Mouse (Mus musculus): ENCODE measurements around the gene Slc18a3. TPM values are rescaled to one million over a fixed set of nuclear protein-coding genes. Genes with fewer than 3 reads are reported as not detected.

Slc18a3 gene
- polyA plus RNA-seq, 1 experiment from 2014 or later, result 0.05 TPM

- Histone ChIP-seq H3K4me2 (no peak overlapping the region), H3K4me1 (no peaks in the 10 kb centered on the region), H3K9ac (no peak overlapping the region), H3K9me3 (replicated peaks) (no peaks in the 10 kb centered on the region), H3K27me3 (replicated peaks) (peaks cover 28% of the 10 kb centered on the region; the same call in 1 of the 2 replicates), H3K4me3 (no peak overlapping the region), H3K27ac (no peak overlapping the region), H3K36me3 (no peaks in the 10 kb centered on the region)
- ATAC-seq, result no peak
- 21% methylated on average over 8 of the region's 8 CpGs for WGBS (ENCODE audit: insufficient replicate concordance)
These were observed 21.2 kb downstream of the Slc18a3 start for GRCm38 (mm10) chr14:32443446-32443845.

DNA sequence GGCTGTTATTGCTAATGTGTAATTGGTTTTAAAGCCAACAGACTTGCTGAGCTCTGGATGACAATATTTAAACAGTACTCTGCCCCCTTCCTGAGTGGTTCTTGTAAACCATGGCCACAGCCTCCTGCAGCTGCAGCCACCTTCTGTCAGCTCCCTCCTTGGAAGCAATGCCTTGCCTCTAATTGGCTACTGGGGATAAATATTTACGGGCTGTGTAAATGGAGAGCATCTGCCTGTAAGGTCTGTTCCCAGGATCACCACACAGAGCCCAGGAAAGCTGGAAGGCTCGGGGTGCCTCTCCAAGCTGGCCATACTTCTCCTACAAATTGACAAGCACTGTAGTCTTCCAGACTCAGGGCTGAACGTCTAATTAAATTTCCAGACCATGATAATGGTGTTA lies 24.9 kb downstream of the Slc18a3 start:
- H3K4me1 ChIP-seq, result no peaks in the 10 kb centered on the region
- H3K27ac ChIP-seq, result no peak overlapping the region
- 32% methylated on average over 3 of the region's 3 CpGs for WGBS (ENCODE audit: insufficient replicate concordance)
- H3K4me3 ChIP-seq, result no peak overlapping the region
- H3K36me3 ChIP-seq, result no peaks in the 10 kb centered on the region
- H3K27me3 ChIP-seq (replicated peaks), result peaks cover 30% of the 10 kb centered on the region; the same call in 1 of the 2 replicates
- H3K9ac ChIP-seq, result no peak overlapping the region
- no peak for ATAC-seq
- H3K4me2 ChIP-seq, result no peak overlapping the region
- no peaks in the 10 kb centered on the region for H3K9me3 ChIP-seq (replicated peaks)

DNA sequence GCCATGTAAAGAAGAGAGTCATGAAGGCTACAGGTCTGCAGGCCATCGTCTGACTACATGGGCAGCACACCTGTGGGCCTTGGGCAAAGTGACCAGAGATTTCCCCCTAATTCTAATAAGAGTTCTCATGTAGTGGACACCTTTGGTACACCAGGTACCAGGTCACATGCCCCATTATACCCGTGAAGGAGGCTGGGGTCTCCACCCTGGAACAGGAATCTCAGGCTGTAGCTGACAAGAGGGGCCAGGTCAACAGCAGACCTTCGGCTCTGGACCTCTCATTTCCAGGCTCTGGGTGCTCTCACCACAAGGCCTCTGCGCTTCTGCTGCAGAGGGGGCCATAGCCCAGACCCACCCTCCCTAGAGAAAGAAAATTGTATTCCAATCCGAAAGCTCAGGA lies 25.3 kb downstream of the Slc18a3 start:
- no peak overlapping the region for H3K27ac ChIP-seq
- no peak overlapping the region for H3K4me3 ChIP-seq
- ATAC-seq, result no peak
- H3K27me3 ChIP-seq (replicated peaks), result peaks cover 26% of the 10 kb centered on the region; the same call in 1 of the 2 replicates
- H3K9ac ChIP-seq, result no peak overlapping the region
- no peaks in the 10 kb centered on the region for H3K36me3 ChIP-seq
- 50% methylated on average over 5 of the region's 5 CpGs for WGBS (ENCODE audit: insufficient replicate concordance)
- no peak overlapping the region for H3K4me2 ChIP-seq
- H3K4me1 ChIP-seq, result no peaks in the 10 kb centered on the region
- H3K9me3 ChIP-seq (replicated peaks), result no peaks in the 10 kb centered on the region

GRCm38 (mm10) chr14:32437352-32437793 lies 27.3 kb downstream of the Slc18a3 start:
- Histone ChIP-seq H3K27me3 (replicated peaks) (0 out of 2 replicates have a peak, but pooled peaks cover 13% of the 10 kb centered on the region), H3K27ac (no peak overlapping the region), H3K4me3 (no peak overlapping the region), H3K9me3 (replicated peaks) (no peaks in the 10 kb centered on the region), H3K36me3 (no peaks in the 10 kb centered on the region), H3K9ac (no peak overlapping the region), H3K4me1 (no peaks in the 10 kb centered on the region), H3K4me2 (no peak overlapping the region)
- WGBS (ENCODE audit: insufficient replicate concordance), result 46% methylated on average over 5 of the region's 5 CpGs
- no peak for ATAC-seq

DNA sequence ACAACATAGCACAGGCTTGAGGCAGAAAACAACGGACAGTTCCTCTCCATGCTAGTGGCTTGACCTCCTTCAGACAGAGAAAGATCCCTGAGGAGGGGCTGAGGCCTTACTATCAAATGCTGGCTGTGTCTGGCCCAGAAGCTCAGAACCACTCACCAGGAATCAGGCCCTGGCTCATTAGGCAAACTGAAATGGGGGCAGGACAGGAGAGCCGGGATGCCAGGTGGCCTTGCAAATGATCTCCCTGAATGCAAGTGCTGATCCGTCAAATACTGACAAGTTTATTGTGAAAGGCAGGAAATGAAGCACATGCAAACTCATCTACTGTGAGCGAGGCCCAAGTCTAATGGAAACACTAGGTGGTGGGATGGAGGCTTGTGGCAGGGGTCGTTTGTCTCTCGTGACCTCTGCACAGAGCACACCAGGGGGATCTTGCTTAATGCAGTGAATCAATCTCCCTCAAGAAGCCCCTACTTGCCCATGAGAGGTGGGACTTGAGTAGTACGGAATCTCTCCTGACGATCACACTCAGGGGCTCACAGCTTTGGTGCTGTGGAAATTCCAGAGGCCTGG lies 35.5 kb downstream of the Slc18a3 start:
- Histone ChIP-seq H3K36me3 (no peaks in the 10 kb centered on the region), H3K27ac (no peak overlapping the region), H3K27me3 (replicated peaks) (0 out of 2 replicates have a peak, but pooled peaks cover 6% of the 10 kb centered on the region), H3K4me1 (no peaks in the 10 kb centered on the region), H3K4me2 (no peak overlapping the region), H3K4me3 (no peak overlapping the region), H3K9ac (no peak overlapping the region), H3K9me3 (replicated peaks) (no peaks in the 10 kb centered on the region)
- ATAC-seq, result no peak
- whole genome bisulfite sequencing (ENCODE audit: insufficient replicate concordance), result 51% methylated on average over 8 of the region's 8 CpGs

- no peak overlapping the region for H3K9ac ChIP-seq
- no peaks in the 10 kb centered on the region for H3K9me3 ChIP-seq (replicated peaks)
- H3K4me1 ChIP-seq, result no peaks in the 10 kb centered on the region
- H3K4me3 ChIP-seq, result no peak overlapping the region
- peaks cover 12% of the 10 kb centered on the region for H3K27me3 ChIP-seq (replicated peaks)
- no peak overlapping the region for H3K27ac ChIP-seq
- 75% methylated on average over 7 of the region's 7 CpGs for WGBS (ENCODE audit: insufficient replicate concordance)
- H3K4me2 ChIP-seq, result no peak overlapping the region
- H3K36me3 ChIP-seq, result no peaks in the 10 kb centered on the region
- ATAC-seq, result no peak
These were observed 40.7 kb downstream of the Slc18a3 start for GRCm38 (mm10) chr14:32423946-32424345.

- peaks cover 10% of the 10 kb centered on the region for H3K27me3 ChIP-seq (replicated peaks)
- no peak overlapping the region for H3K4me2 ChIP-seq
- H3K4me3 ChIP-seq, result no peak overlapping the region
- WGBS (ENCODE audit: insufficient replicate concordance), result 73% methylated on average over 11 of the region's 11 CpGs
- no peaks in the 10 kb centered on the region for H3K4me1 ChIP-seq
- H3K36me3 ChIP-seq, result no peaks in the 10 kb centered on the region
- no peak for ATAC-seq
- H3K9me3 ChIP-seq (replicated peaks), result no peaks in the 10 kb centered on the region
- no peak overlapping the region for H3K9ac ChIP-seq
- H3K27ac ChIP-seq, result no peak overlapping the region
These were observed 45.9 kb downstream of the Slc18a3 start for GRCm38 (mm10) chr14:32418747-32419146.

Other genes starting within 250 kb of the Slc18a3 start
- 2.9 and 3.6 TPM in 2 replicates for gene Ogdhl, start 142.8 kb downstream of the Slc18a3 start, polyA plus RNA-seq (2016; fragmentation: Nextera tagmentation; extraction: Ambion mirVana)
- not detected in 2 replicates for gene 1700024G13Rik, start 76.5 kb downstream of the Slc18a3 start, polyA plus RNA-seq (2016; fragmentation: Nextera tagmentation; extraction: Ambion mirVana)
- not detected in 2 replicates for gene Chat, start 1.1 kb upstream of the Slc18a3 start, polyA plus RNA-seq (2016; fragmentation: Nextera tagmentation; extraction: Ambion mirVana)
- gene Ercc6, start 48.7 kb upstream of the Slc18a3 start, polyA plus RNA-seq (2016; fragmentation: Nextera tagmentation; extraction: Ambion mirVana), result 13.3 and 14.8 TPM in 2 replicates
- gene Prrxl1, start 134.6 kb upstream of the Slc18a3 start, polyA plus RNA-seq (2016; fragmentation: Nextera tagmentation; extraction: Ambion mirVana), result not detected in 2 replicates
- not detected in 2 replicates for gene 3425401B19Rik, start 220.4 kb upstream of the Slc18a3 start, polyA plus RNA-seq (2016; fragmentation: Nextera tagmentation; extraction: Ambion mirVana)